Mouse (Mus musculus): ENCODE data around the gene Olfr713.

DNA sequence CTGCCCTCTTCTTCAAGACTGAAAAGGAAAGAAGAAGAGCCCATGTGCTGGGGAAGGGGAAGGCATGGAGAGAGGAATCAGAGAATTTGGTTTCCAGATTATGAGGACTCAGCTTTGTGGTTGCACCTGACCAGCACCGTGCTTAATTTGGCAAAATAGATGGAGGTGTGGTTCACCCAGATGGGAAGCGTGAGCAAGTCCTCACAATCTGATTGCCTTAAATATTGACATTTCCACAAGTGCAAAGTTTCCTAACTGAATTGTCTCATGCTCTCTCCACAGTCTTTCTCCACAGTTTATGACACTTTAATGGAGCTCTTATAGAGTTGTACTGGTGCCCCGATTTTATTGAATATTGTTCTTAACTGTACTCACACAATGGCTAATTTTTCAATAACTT is 12.2 kb downstream of the Olfr713 start:
- TF ChIP-seq CTCF (IDR thresholded peaks at IDR 0.05; ENCODE audit: low read depth, low read length): no peak
- no peak for TF ChIP-seq POLR2A (IDR thresholded peaks at IDR 0.05; ENCODE audit: insufficient read depth, low read length)
- TF ChIP-seq EP300 (IDR thresholded peaks at IDR 0.05; ENCODE audit: insufficient read depth, low read depth, low read length): no peak

Measured in ES-Bruce4 (cell line).